Mouse (Mus musculus) embryonic facial prominence, embryonic 14.5 days (tissue): ENCODE measurements around the gene Dcun1d4. TPM values are rescaled to one million over a fixed set of nuclear protein-coding genes. Genes with fewer than 3 reads are reported as not detected.

Source experiments
- ATAC-seq: fragments of 200-750 bp; cut with Nextera tagmentation; 2 replicates; pipeline ENCODE4 v1.8.0; 2017; ENCODE audit warnings: low read depth, moderate number of reproducible peaks, moderate TSS enrichment
- DNase-seq: peaks from one replicate; pipeline ENCODE4 v3.0.0-alpha.2; 2015; ENCODE audit warnings: low spot score
- H3K27ac ChIP-seq: fragments of 300-500 bp; sonication (generic); replicated peaks from 2 replicates; pipeline ENCODE4 v1.5.1; 2014; ENCODE audit warnings: low read depth, mild to moderate bottlenecking, low read length, moderate library complexity
- H3K27me3 ChIP-seq: fragments of 300-500 bp; sonication (generic); replicated peaks from 2 replicates; pipeline ENCODE4 v1.6.1; 2014; ENCODE audit warnings: low read length; ENCODE audit not compliant: control insufficient read depth, insufficient read depth
- H3K36me3 ChIP-seq: fragments of 300-500 bp; sonication (generic); 2 replicates; pipeline ENCODE4 v1.6.1; 2014; ENCODE audit warnings: low read length, mixed read lengths; ENCODE audit not compliant: control insufficient read depth, insufficient read depth
- H3K4me1 ChIP-seq: fragments of 300-500 bp; sonication (generic); 2 replicates; pipeline ENCODE4 v1.6.1; 2014; ENCODE audit warnings: antibody characterized with exemption, low read length; ENCODE audit not compliant: control insufficient read depth, insufficient read depth
- H3K4me2 ChIP-seq: fragments of 300-500 bp; sonication (generic); 2 replicates; pipeline ENCODE4 v1.6.1; 2014; ENCODE audit warnings: low read depth, mild to moderate bottlenecking, low read length, moderate library complexity, mixed read lengths
- H3K4me3 ChIP-seq: fragments of 300-500 bp; sonication (generic); 2 replicates; pipeline ENCODE4 v1.5.1; 2014; ENCODE audit warnings: low read depth, mild to moderate bottlenecking, low read length
- H3K9ac ChIP-seq: fragments of 300-500 bp; sonication (generic); 2 replicates; pipeline ENCODE4 v1.6.1; 2014; ENCODE audit warnings: low read depth, mild to moderate bottlenecking, low read length, moderate library complexity, mixed read lengths
- H3K9me3 ChIP-seq: fragments of 300-500 bp; sonication (generic); 2 replicates; pipeline ENCODE4 v1.6.1; 2016; ENCODE audit warnings: low read length; ENCODE audit not compliant: control insufficient read depth
- WGBS: fragments of 180-500 bp; shearing (Covaris S2); extraction: QIAGEN DNeasy Blood & Tissue Kit; methylation state at CpG from one replicate; pipeline ENCODE4 v1.1.7; 2014; 5-methylcytosine and 5-hydroxymethylcytosine counted together
- polyA plus RNA-seq: library from polyadenylated mRNA; unstranded; fragments of >200 nt; fragmentation: Nextera tagmentation; extraction: Ambion mirVana; gene quantifications from 2 replicates; pipeline ENCODE4 v1.2.1, GENCODE M21; 2014

The Dcun1d4 gene
- polyA plus RNA-seq, 1 experiment from 2014 or later, result 26.4 TPM

- 97% methylated on average over 6 of the region's 6 CpGs for WGBS
- DNase-seq, result no peak
- 0 out of 2 replicates have a peak, but pooled peaks cover 9% of the 10 kb centered on the region for H3K36me3 ChIP-seq
These were observed 83.2 kb downstream of the Dcun1d4 start for GRCm38 (mm10) chr5:73564038-73564437.

DNA sequence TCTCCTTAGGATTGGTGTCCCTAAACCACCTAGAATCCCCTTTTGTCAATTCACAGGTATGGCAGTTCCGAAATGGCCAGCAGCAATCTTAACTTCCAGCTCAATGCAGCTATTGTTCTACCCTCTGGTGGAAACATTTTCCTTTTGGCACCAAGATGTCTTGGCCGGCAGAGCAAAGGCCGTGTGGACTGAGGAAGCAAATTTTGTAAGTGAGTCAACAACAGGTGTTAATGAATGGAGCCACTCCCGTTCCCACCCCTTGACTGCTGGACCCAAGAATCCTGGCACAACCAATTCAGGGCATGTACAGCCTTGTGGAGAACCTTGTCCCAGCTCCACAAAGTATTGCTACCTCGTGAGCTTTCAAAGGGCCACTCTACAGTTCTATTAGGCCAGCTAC, 85.3 kb downstream of the Dcun1d4 start:
- DNase-seq, result no peak
- Histone ChIP-seq H3K9me3 (no peaks in the 10 kb centered on the region), H3K4me1 (no peaks in the 10 kb centered on the region), H3K9ac (no peak overlapping the region), H3K4me3 (no peak overlapping the region), H3K4me2 (no peak overlapping the region), H3K36me3 (no peaks in the 10 kb centered on the region), H3K27me3 (no peaks in the 10 kb centered on the region), H3K27ac (no peak overlapping the region)
- 76% methylated on average over 5 of the region's 5 CpGs for WGBS
- no peak for ATAC-seq

More at GRCm38 (mm10) chr5:73564038-73564437, 83.2 kb downstream of the Dcun1d4 start:
- H3K27ac ChIP-seq, result no peak overlapping the region
- no peaks in the 10 kb centered on the region for H3K9me3 ChIP-seq
- no peaks in the 10 kb centered on the region for H3K4me1 ChIP-seq
- no peak for ATAC-seq
- H3K4me3 ChIP-seq, result no peak overlapping the region
- H3K9ac ChIP-seq, result no peak overlapping the region
- no peak overlapping the region for H3K4me2 ChIP-seq
- H3K27me3 ChIP-seq, result no peaks in the 10 kb centered on the region

DNA sequence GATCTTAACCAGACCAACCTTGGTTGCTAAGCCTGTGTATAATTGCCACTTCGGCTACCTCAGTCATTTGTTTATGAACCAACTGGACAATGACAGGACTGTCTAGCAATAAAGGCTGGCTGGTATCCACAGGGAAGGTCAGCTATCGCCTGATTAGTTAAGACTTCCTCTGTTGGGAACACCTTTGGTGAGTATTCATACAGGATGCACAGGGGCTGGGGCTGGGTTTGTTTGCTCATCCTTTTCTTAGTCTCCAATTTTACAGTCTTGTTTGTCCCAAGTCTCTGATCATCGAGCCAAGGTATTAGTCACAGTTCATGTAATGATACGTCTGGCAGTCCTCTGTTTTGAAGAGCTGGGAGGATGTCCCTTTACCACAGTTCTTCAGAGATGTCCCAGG, 86.1 kb downstream of the Dcun1d4 start:
- Histone ChIP-seq H3K4me3 (no peak overlapping the region), H3K36me3 (no peaks in the 10 kb centered on the region), H3K4me1 (no peaks in the 10 kb centered on the region), H3K4me2 (no peak overlapping the region), H3K9me3 (no peaks in the 10 kb centered on the region), H3K27me3 (no peaks in the 10 kb centered on the region), H3K27ac (no peak overlapping the region), H3K9ac (no peak overlapping the region)
- 72% methylated on average over 4 of the region's 4 CpGs for WGBS
- ATAC-seq, result no peak
- no peak for DNase-seq

GRCm38 (mm10) chr5:73569181-73569580, 88.4 kb downstream of the Dcun1d4 start:
- no peak overlapping the region for H3K4me3 ChIP-seq
- H3K27ac ChIP-seq, result no peak overlapping the region
- WGBS, result 78% methylated on average over 5 of the region's 5 CpGs
- no peaks in the 10 kb centered on the region for H3K27me3 ChIP-seq
- DNase-seq, result no peak
- H3K36me3 ChIP-seq, result no peaks in the 10 kb centered on the region
- no peaks in the 10 kb centered on the region for H3K4me1 ChIP-seq
- no peak for ATAC-seq
- H3K9me3 ChIP-seq, result no peaks in the 10 kb centered on the region
- H3K4me2 ChIP-seq, result no peak overlapping the region
- no peak overlapping the region for H3K9ac ChIP-seq

- H3K4me2 ChIP-seq, result no peak overlapping the region
- no peak for DNase-seq
- 86% methylated on average over 6 of the region's 6 CpGs for WGBS
- ATAC-seq, result no peak
- H3K9me3 ChIP-seq, result no peaks in the 10 kb centered on the region
- H3K27me3 ChIP-seq, result no peaks in the 10 kb centered on the region
- H3K4me3 ChIP-seq, result no peak overlapping the region
- H3K4me1 ChIP-seq, result no peaks in the 10 kb centered on the region
- H3K27ac ChIP-seq, result no peak overlapping the region
- no peaks in the 10 kb centered on the region for H3K36me3 ChIP-seq
- no peak overlapping the region for H3K9ac ChIP-seq
These were observed 90.8 kb downstream of the Dcun1d4 start for GRCm38 (mm10) chr5:73571395-73572156.

DNA sequence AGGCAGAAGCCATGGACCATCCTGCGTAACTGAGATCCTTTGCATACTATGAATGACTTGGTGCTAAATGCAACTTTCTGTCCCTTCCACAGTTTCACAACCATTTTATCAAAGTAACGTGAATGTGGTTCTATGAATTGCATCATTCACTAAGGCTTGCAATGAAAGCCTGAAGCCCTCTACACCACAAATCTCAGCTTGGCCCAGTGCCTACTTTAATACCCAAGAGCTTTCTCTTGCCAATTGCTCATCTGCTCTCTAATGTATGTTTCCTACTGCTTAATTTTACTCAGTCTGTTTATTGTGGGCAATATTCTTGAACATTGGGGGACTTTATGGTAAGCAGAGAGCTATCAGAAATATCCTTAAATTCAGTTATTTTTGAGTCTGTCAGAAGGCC, 92.0 kb downstream of the Dcun1d4 start:
- WGBS, result 76% methylated on average over 2 of the region's 2 CpGs

DNA sequence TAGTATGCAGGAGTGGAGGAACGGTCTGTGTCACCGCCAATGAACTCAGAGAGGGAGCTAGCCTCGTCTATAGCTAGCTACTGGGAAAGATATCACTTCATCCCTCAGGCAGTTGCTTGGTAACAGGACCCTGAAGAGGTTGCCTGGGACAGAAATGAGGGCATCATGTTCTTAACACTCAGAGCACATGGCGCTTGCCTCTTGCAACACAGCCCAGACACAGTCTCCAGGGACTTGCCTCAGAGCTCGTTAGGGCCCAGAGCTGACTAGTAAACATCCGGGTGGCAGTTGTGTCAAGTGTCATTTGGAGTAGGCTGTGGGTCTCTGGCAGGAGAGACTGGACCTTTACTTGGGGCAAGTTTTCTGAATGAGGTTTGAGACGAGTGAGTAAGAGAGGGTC, 93.0 kb downstream of the Dcun1d4 start:
- no peaks in the 10 kb centered on the region for H3K9me3 ChIP-seq
- no peak for ATAC-seq

More for the DNA sequence above, 92.0 kb downstream of the Dcun1d4 start:
- Histone ChIP-seq H3K9ac (no peak overlapping the region), H3K27ac (no peak overlapping the region), H3K27me3 (no peaks in the 10 kb centered on the region), H3K36me3 (no peaks in the 10 kb centered on the region), H3K9me3 (no peaks in the 10 kb centered on the region), H3K4me3 (no peak overlapping the region), H3K4me1 (no peaks in the 10 kb centered on the region), H3K4me2 (no peak overlapping the region)
- ATAC-seq, result no peak
- DNase-seq, result peak; percentile 41

GRCm38 (mm10) chr5:73574616-73575015, 93.8 kb downstream of the Dcun1d4 start:
- no peaks in the 10 kb centered on the region for H3K4me1 ChIP-seq
- H3K9me3 ChIP-seq, result no peaks in the 10 kb centered on the region
- no peaks in the 10 kb centered on the region for H3K27me3 ChIP-seq
- H3K27ac ChIP-seq, result no peak overlapping the region
- ATAC-seq (no peak), DNase-seq (no peak)
- no peaks in the 10 kb centered on the region for H3K36me3 ChIP-seq
- H3K9ac ChIP-seq, result no peak overlapping the region
- H3K4me3 ChIP-seq, result no peak overlapping the region
- no peak overlapping the region for H3K4me2 ChIP-seq
- 85% methylated on average over 4 of the region's 4 CpGs for WGBS

More for the DNA sequence above, 93.0 kb downstream of the Dcun1d4 start:
- DNase-seq, result peak; percentile 29
- Histone ChIP-seq H3K36me3 (no peaks in the 10 kb centered on the region), H3K4me3 (no peak overlapping the region), H3K9ac (no peak overlapping the region), H3K4me2 (no peak overlapping the region), H3K27ac (no peak overlapping the region), H3K4me1 (no peaks in the 10 kb centered on the region), H3K27me3 (no peaks in the 10 kb centered on the region)
- 75% methylated on average over 7 of the region's 7 CpGs for WGBS

GRCm38 (mm10) chr5:73576708-73577107, 95.9 kb downstream of the Dcun1d4 start:
- Histone ChIP-seq H3K27ac (no peak overlapping the region), H3K9me3 (no peaks in the 10 kb centered on the region), H3K27me3 (no peaks in the 10 kb centered on the region), H3K9ac (no peak overlapping the region), H3K4me1 (no peaks in the 10 kb centered on the region), H3K36me3 (no peaks in the 10 kb centered on the region), H3K4me2 (no peak overlapping the region), H3K4me3 (no peak overlapping the region)
- WGBS, result 64% methylated on average over 7 of the region's 7 CpGs
- ATAC-seq, result no peak
- no peak for DNase-seq
